Mouse (Mus musculus) cortical plate, adult 2 months (tissue): ENCODE data around the gene Efna3.

Experiments
- CTCF ChIP-seq: fragments of 200-500 bp; IDR thresholded peaks from 2 replicates; pipeline ENCODE4 v1.5.1; 2011; ENCODE audit warnings: mild to moderate bottlenecking, control low read depth, low read length; ENCODE audit not compliant: insufficient read depth; ENCODE audit errors: extremely low read depth
- POLR2A ChIP-seq: fragments of 200-500 bp; IDR thresholded peaks from 2 replicates; pipeline ENCODE4 v1.6.1; 2011; ENCODE audit warnings: mild to moderate bottlenecking, low read length, control low read depth; ENCODE audit not compliant: insufficient read depth; ENCODE audit errors: extremely low read depth

DNA sequence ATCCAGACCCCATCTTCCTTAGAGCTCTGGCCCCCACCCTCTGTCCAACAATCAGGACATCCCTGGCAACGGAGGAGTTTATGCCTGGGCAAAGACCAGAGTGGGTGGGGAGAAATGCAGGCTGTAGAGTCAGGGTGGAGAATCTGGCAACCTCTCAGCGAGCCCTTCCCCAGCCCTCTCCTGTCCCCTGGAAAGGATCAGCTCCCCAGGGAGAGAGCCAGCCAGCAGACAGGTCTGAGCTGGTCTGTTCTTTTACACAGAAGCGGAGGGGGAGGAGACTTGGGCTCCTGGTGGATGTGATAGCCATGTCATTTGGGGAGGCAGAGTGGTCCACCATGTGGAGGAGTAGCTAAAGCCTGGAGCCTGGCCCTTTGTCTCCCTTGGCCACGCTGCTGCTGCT, 5.9 kb upstream of the Efna3 start:
- TF ChIP-seq CTCF (no peak), POLR2A (no peak)
